Mouse (Mus musculus) spleen, adult 2 months (tissue): ENCODE measurements around the gene Stk24. TPM values are rescaled to one million over a fixed set of nuclear protein-coding genes. Genes with fewer than 3 reads are reported as not detected.

ENCODE experiments used
- DNase-seq, 2 experiments: peaks; one replicate each; pipeline versions ENCODE4 v3.0.0 to v3.0.0-alpha.2; 2012 to 2021; ENCODE audit warnings: low spot score in 2 of 2, low read depth in 1 of 2
- H3K27ac ChIP-seq: fragments of 200-500 bp; 2 replicates; pipeline ENCODE4 v1.5.1; 2012; ENCODE audit warnings: low read length, inconsistent platforms; ENCODE audit not compliant: insufficient read depth
- H3K27me3 ChIP-seq: fragments of 200-500 bp; 2 replicates; pipeline ENCODE4 v1.6.1; 2012; ENCODE audit warnings: mild to moderate bottlenecking, moderate library complexity, low read length, inconsistent platforms; ENCODE audit not compliant: control insufficient read depth, insufficient read depth
- H3K36me3 ChIP-seq: fragments of 200-500 bp; 2 replicates; pipeline ENCODE4 v1.6.1; 2012; ENCODE audit warnings: mild to moderate bottlenecking, low read length, inconsistent platforms; ENCODE audit not compliant: control insufficient read depth, insufficient read depth
- H3K4me1 ChIP-seq: fragments of 200-500 bp; 2 replicates; pipeline ENCODE4 v1.6.1; 2011; ENCODE audit warnings: inconsistent platforms; ENCODE audit not compliant: control insufficient read depth, insufficient read depth, insufficient read length
- H3K4me3 ChIP-seq: fragments of 200-500 bp; 2 replicates; pipeline ENCODE4 v1.5.1; 2011; ENCODE audit warnings: mild to moderate bottlenecking, inconsistent platforms; ENCODE audit not compliant: insufficient read depth, insufficient read length; ENCODE audit errors: extremely low read depth
- CTCF ChIP-seq: fragments of 200-500 bp; IDR thresholded peaks from 2 replicates; pipeline ENCODE4 v1.5.1; 2011; ENCODE audit warnings: mild to moderate bottlenecking, inconsistent platforms; ENCODE audit not compliant: insufficient read depth, insufficient read length, insufficient replicate concordance; ENCODE audit errors: extremely low read depth
- POLR2A ChIP-seq: fragments of 200-500 bp; IDR thresholded peaks from 2 replicates; pipeline ENCODE4 v1.6.1; 2011; ENCODE audit warnings: low read depth, low read length, inconsistent platforms
- WGBS: fragments of 180-500 bp; shearing (Covaris S2); methylation state at CpG from one replicate; pipeline ENCODE4 v1.1.7; 2018; 5-methylcytosine and 5-hydroxymethylcytosine counted together
- polyA plus RNA-seq: library from polyadenylated mRNA; depleted of rRNA; stranded (reverse); fragments of >200 nt; gene quantifications from 2 replicates; pipeline ENCODE4 v1.2.3, GENCODE M21; 2012

Gene Stk24
- polyA plus RNA-seq, 1 experiment: 32.6 TPM

DNA sequence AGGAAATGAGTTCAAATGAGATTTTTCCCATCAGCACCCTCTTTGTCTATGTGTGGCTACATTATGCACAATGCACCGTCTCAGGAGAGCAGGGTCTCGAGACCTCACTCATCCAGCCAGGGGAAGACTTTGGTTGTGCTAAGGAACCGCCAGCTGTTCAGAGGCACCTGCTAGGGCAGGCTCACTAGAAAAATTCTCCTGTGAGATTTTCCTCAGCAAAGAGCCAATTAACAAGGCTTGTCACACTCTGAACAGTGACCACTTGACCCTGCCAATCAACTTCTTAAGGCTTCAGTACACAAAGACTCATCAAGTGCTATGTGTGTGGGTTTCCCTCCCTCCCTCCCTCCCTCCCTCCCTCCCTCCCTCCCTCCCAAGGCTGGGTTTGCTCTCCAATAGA lies 4.0 kb upstream of the Stk24 start:
- WGBS: 79% methylated on average over 3 of the region's 3 CpGs
- Histone ChIP-seq H3K4me1 (no peaks in the 10 kb centered on the region), H3K36me3 (no peaks in the 10 kb centered on the region), H3K4me3 (no peak overlapping the region), H3K27ac (no peak overlapping the region), H3K27me3 (no peaks in the 10 kb centered on the region)
- DNase-seq: no peak
- TF ChIP-seq POLR2A (no peak), CTCF (no peak)

GRCm38 (mm10) chr14:121379116-121379826 lies 540 bp downstream of the Stk24 start:
- peaks cover 15% of the 10 kb centered on the region for H3K4me1 ChIP-seq
- H3K36me3 ChIP-seq: 0 out of 2 replicates have a peak, but pooled peaks cover 3% of the 10 kb centered on the region
- DNase-seq: peak; percentile 49 to 83
- WGBS: under 1% methylated on average over 42 of the region's 79 CpGs
- peak overlapping the region; percentile 92 for H3K4me3 ChIP-seq
- H3K27me3 ChIP-seq: no peaks in the 10 kb centered on the region
- TF ChIP-seq POLR2A (peak; percentile 63), CTCF (no peak)
- H3K27ac ChIP-seq: peak overlapping the region; percentile 98

- peak in 1 of 2 experiments; percentile 76 for DNase-seq
- TF ChIP-seq POLR2A (peak; percentile 23; the same call in 1 of the 2 replicates), CTCF (no peak)
Measured at GRCm38 (mm10) chr14:121378243-121379115, 1.3 kb downstream of the Stk24 start.

GRCm38 (mm10) chr14:121376566-121376965 lies 3.2 kb downstream of the Stk24 start:
- 46% methylated on average over 6 of the region's 6 CpGs for WGBS
- Histone ChIP-seq H3K4me1 (peaks cover 35% of the 10 kb centered on the region), H3K36me3 (peaks cover 3% of the 10 kb centered on the region; the same call in 1 of the 2 replicates), H3K27ac (no peak overlapping the region), H3K27me3 (no peaks in the 10 kb centered on the region), H3K4me3 (no peak overlapping the region; the same call in 1 of the 2 replicates)
- TF ChIP-seq POLR2A: no peak
- no peak for TF ChIP-seq CTCF
- DNase-seq: no peak

More at GRCm38 (mm10) chr14:121378243-121379115, 1.3 kb downstream of the Stk24 start:
- peaks cover 3% of the 10 kb centered on the region; the same call in 1 of the 2 replicates for H3K36me3 ChIP-seq
- no peaks in the 10 kb centered on the region for H3K27me3 ChIP-seq
- peaks cover 20% of the 10 kb centered on the region for H3K4me1 ChIP-seq
- peak overlapping the region; percentile 93 for H3K27ac ChIP-seq
- H3K4me3 ChIP-seq: peak overlapping the region; percentile 92
- WGBS: under 1% methylated on average over 83 of the region's 83 CpGs

GRCm38 (mm10) chr14:121373901-121374300 lies 5.9 kb downstream of the Stk24 start:
- DNase-seq: no peak
- Histone ChIP-seq H3K27me3 (no peaks in the 10 kb centered on the region), H3K4me1 (peaks cover 54% of the 10 kb centered on the region), H3K36me3 (peaks cover 3% of the 10 kb centered on the region; the same call in 1 of the 2 replicates), H3K4me3 (no peak overlapping the region), H3K27ac (no peak overlapping the region)
- TF ChIP-seq POLR2A (no peak), CTCF (no peak)
- WGBS: 62% methylated on average over 4 of the region's 4 CpGs

DNA sequence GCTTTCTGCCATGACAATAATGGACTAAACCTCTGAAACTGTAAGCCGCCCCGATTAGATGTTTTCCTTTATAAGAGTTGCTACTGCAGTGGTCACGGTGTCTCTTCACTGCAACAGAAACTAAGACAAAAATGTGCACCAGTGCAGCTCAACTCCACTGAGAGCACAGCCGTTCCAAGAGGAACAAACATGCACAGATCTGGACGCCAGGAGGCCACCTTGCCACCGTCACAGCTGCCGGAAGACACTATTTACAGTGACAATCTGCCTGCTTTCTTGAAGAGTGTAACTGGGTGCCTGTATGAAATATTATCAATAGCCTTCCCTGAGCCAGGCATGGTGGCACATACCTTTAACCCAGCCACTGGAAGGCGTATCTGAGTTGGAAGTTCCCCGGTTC lies 6.8 kb downstream of the Stk24 start:
- 44% methylated on average over 9 of the region's 9 CpGs for WGBS
- peak overlapping the region; percentile 59 for H3K27ac ChIP-seq

More for the DNA sequence above, 6.8 kb downstream of the Stk24 start:
- no peaks in the 10 kb centered on the region for H3K27me3 ChIP-seq
- H3K4me1 ChIP-seq: peaks cover 63% of the 10 kb centered on the region
- H3K4me3 ChIP-seq: no peak overlapping the region
- peak in 1 of 2 experiments; percentile 42 for DNase-seq
- H3K36me3 ChIP-seq: peaks cover 3% of the 10 kb centered on the region; the same call in 1 of the 2 replicates
- TF ChIP-seq POLR2A: no peak
- TF ChIP-seq CTCF: no peak
